Mouse (Mus musculus) Patski (cell line): Measurements from ENCODE around the gene Zfp786. TPM values are rescaled to one million over a fixed set of nuclear protein-coding genes. Genes with fewer than 3 reads are reported as not detected.
A peak's percentile ranks its signal among the peaks of the same experiment; 100 is the strongest.
"Not testable (repeated sequence)": the region's sequence is repeated elsewhere in the genome, so short reads cannot be mapped to it uniquely, and the experiment has no call there.

Experiments
- ATAC-seq: fragments of 100-300 bp; one replicate; pipeline ENCODE4 v1.8.0; 2021
- CTCF ChIA-PET: fragments of 350-600 bp; sonication (Branson Sonifier 250); formaldehyde crosslinking; loops from one replicate; lab custom pipeline; 2022; ENCODE audit warnings: inconsistent platforms; lab: Charles Lee
- POLR2A ChIA-PET: fragments of 350-600 bp; sonication (Branson Sonifier 250); formaldehyde crosslinking; loops from one replicate; lab custom pipeline; 2022; ENCODE audit warnings: antibody characterized with exemption, inconsistent platforms; lab: Charles Lee
- DNase-seq: peaks from one replicate; pipeline ENCODE4 v3.0.0-alpha.2; 2011; ENCODE audit warnings: low read depth, low spot score
- H3K27me3 ChIP-seq: fragments of 371-371 bp; one replicate; pipeline ENCODE4 v1.5.1; 2021
- CTCF ChIP-seq: fragments of 100-300 bp; IDR thresholded peaks from one replicate; pipeline ENCODE4 v1.5.1; 2021
- in situ Hi-C: fragments of 300-500 bp; cut with MboI; formaldehyde crosslinking; loops from 3 replicates; pipeline ENCODE4 v1.11.1; 2018; ENCODE audit warnings: low pct_unique_long_range_greater_than_20kb, mixed read lengths
- polyA plus RNA-seq: library from polyadenylated mRNA; unstranded; gene quantifications from one replicate; pipeline ENCODE4 v1.2.3, GENCODE M21; 2021

Gene Zfp786
- polyA plus RNA-seq, 1 experiment from 2014 or later, result 0.82 TPM

DNA sequence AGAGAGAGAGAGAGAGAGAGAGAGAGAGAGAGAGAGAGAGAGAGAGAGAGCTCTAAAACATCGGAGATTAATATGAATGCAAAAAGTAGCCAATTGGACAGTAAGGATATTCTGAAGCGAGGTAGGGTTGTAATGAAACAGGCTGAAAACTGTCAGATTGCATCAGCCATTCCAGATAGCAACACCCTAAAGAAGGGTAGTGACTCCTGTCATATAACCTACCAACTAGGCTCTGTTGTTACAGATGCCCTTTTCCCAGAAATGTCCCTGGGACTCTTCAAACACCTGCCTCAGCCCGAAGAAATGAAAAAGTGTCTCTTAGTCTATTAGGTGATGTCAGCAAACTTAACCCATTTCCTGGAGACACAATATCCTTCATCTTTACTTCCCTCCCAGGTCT lies 41.8 kb downstream of the Zfp786 start:
- in situ Hi-C loops, result no loop called here
- no peak for DNase-seq
- ATAC-seq, result no peak
- ChIA-PET CTCF (interaction anchor here (1.0 to 1.2 kb wide), 2 partner anchors 11 to 50 kb away, joined by 3 to 4 read pairs; no protein-coding TSS in a partner anchor), POLR2A (no interaction called here)
- no peaks in the 10 kb centered on the region for H3K27me3 ChIP-seq
- peak; percentile 12 for TF ChIP-seq CTCF

DNA sequence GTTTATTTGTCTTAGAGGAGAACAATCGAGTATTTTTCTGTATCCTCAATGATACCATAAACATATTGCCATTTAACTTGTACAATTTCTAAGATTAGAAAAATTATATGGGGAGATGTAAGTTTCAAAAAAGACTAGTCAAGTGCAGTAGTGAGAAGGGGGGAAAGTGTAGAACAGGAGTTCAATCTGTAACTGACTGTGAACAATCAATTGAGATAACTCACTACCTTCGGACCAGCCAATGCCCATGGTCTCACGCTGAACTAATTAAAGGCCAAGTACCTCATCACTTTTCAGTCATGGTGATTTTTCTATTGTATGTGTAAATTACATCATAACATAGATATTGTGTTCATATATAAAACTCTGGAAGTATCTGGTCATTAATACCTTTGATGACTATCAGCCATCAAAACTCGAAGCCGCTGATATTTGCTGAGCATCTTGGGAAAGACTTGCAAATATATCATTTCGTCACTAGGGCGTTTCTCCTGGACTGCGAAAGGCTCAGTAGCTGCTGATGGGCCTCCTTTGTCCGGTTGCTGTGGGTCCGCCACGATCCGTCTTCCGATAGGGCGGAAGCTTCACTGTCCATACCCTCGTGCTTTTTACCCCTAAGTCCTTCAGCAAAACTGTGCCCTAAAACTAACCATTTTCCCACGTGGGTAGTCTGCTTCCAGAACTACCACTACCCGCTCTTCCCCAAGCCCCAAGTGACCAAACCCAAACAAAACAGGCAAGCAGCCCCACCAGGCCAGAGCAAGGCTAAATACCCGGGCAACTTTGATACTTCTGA lies 42.5 kb downstream of the Zfp786 start:
- TF ChIP-seq CTCF, result no peak
- CTCF ChIA-PET, result interaction anchor here (1.2 kb wide), 1 partner anchor 51 kb away, joined by 3 read pairs; no protein-coding TSS in a partner anchor
- peak; percentile 61 for ATAC-seq
- in situ Hi-C loops, result no loop called here
- POLR2A ChIA-PET, result no interaction called here
- H3K27me3 ChIP-seq, result no peaks in the 10 kb centered on the region
- DNase-seq, result peak; percentile 78

- ATAC-seq, result no peak
- in situ Hi-C loops, result no loop called here
- TF ChIP-seq CTCF, result no peak
- H3K27me3 ChIP-seq, result no peaks in the 10 kb centered on the region
- ChIA-PET CTCF (no interaction called here), POLR2A (no interaction called here)
- no peak for DNase-seq
Observed at GRCm38 (mm10) chr6:47784707-47785412, 45.8 kb downstream of the Zfp786 start.

GRCm38 (mm10) chr6:47781091-47781968 lies 49.3 kb downstream of the Zfp786 start:
- no peak for TF ChIP-seq CTCF
- ChIA-PET POLR2A (interaction anchor here (0.6 to 0.7 kb wide), 2 partner anchors 281 to 781 kb away, joined by 6 read pairs; no protein-coding TSS in a partner anchor), CTCF (interaction anchor here (1.8 kb wide), 1 partner anchor 12 kb away, joined by 6 read pairs; no protein-coding TSS in a partner anchor)
- no peak for ATAC-seq
- in situ Hi-C loops, result no loop called here
- DNase-seq, result no peak
- no peaks in the 10 kb centered on the region for H3K27me3 ChIP-seq

GRCm38 (mm10) chr6:47780576-47781013 lies 50.1 kb downstream of the Zfp786 start:
- DNase-seq, result no peak
- no peaks in the 10 kb centered on the region for H3K27me3 ChIP-seq
- in situ Hi-C loops, result no loop called here
- ChIA-PET CTCF (no interaction called here), POLR2A (interaction anchor here (0.6 to 0.7 kb wide), 2 partner anchors 280 to 782 kb away, joined by 6 read pairs; no protein-coding TSS in a partner anchor)
- ATAC-seq, result no peak
- TF ChIP-seq CTCF, result no peak

- POLR2A ChIA-PET, in situ Hi-C loops, H3K27me3 ChIP-seq, CTCF ChIA-PET: not testable (repeated sequence)
- ATAC-seq (peak; percentile 85), DNase-seq (peak; percentile 81)
Observed at GRCm38 (mm10) chr6:47771760-47772159, 58.9 kb downstream of the Zfp786 start.

DNA sequence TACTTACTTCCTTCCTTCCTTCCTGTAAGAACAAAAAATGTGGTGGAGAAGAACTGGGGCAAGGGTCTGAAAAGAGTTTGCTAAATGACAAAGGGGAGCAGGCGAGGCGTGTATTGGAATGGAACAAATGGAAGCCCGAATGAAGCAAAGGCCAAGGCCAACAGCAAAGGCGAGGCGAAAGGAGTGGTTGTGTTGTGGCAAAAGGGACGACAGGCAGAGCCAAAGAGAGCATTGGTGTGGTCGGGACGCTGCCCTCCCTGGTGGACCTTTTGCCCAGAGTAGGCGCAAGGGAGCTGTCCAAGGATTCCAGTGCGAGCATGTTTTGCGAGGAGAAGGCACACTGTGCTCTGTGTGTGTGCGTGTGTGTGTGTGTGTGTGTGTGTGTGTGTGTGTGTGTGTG lies 59.6 kb downstream of the Zfp786 start:
- ATAC-seq, CTCF ChIA-PET: not testable (repeated sequence)

DNA sequence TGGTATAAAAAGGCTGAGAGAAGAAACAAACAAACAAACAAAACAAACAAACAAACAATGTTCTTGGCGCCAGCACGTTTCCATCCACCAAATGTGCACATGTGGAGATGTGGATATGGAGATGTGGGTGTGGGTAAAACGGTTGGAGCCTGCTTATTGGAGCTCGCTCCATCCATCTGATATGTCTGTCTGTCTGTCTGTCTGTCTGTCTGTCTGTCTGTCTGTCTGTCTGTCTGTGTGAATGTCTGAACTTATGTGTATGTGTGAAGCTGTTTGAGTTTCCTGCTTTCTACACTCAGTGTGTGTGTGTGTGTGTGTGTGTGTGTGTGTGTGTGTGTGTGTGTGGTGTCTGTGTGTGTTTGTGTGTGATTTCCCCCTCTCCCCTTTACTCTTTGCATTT lies 60.8 kb downstream of the Zfp786 start:
- H3K27me3 ChIP-seq, in situ Hi-C loops, DNase-seq, POLR2A ChIA-PET, ATAC-seq, CTCF ChIA-PET: not testable (repeated sequence)

More for the DNA sequence above, 59.6 kb downstream of the Zfp786 start:
- H3K27me3 ChIP-seq, DNase-seq, POLR2A ChIA-PET, in situ Hi-C loops: not testable (repeated sequence)

Other genes starting within 250 kb of the Zfp786 start
- gene Ezh2, start 235.5 kb downstream of the Zfp786 start, polyA plus RNA-seq, result 125 TPM
- gene Pdia4, start 17.4 kb downstream of the Zfp786 start, polyA plus RNA-seq, result 241 TPM
- gene Zfp398, start 4.8 kb upstream of the Zfp786 start, polyA plus RNA-seq, result 7.0 TPM
- gene Zfp282, start 46.3 kb upstream of the Zfp786 start, polyA plus RNA-seq, result 9.5 TPM
- gene Zfp212, start 89.6 kb upstream of the Zfp786 start, polyA plus RNA-seq, result 17.7 TPM
- 6.2 TPM for gene Zfp956, start 122.5 kb upstream of the Zfp786 start, polyA plus RNA-seq
- gene Zfp777, start 218.0 kb upstream of the Zfp786 start, polyA plus RNA-seq, result 36.1 TPM